Mouse (Mus musculus) E14TG2a.4 (cell line): ENCODE data around the gene Hspb7.

Source experiments
- CTCF ChIP-seq: conservative IDR thresholded peaks from 2 replicates; pipeline ENCODE4 v1.5.1; 2014; ENCODE audit warnings: low read length
- NANOG ChIP-seq: IDR thresholded peaks from 2 replicates; pipeline ENCODE4 v1.6.1; 2014; ENCODE audit warnings: borderline replicate concordance, low read length, mixed read lengths
- POU5F1 ChIP-seq: IDR thresholded peaks from 2 replicates; pipeline ENCODE4 v1.6.1; 2014; ENCODE audit warnings: low read length, borderline replicate concordance

GRCm38 (mm10) chr4:141427921-141428320, 7.3 kb downstream of the Hspb7 start:
- TF ChIP-seq CTCF (no peak), NANOG (no peak), POU5F1 (no peak)
